Mouse (Mus musculus) embryonic fibroblast, embryonic 13.5 days (primary cell): Measurements from ENCODE around the gene Grb2.

Experiments used
- CTCF ChIP-seq: IDR thresholded peaks from 2 replicates; pipeline ENCODE4 v1.5.1; 2011; ENCODE audit warnings: mild to moderate bottlenecking, control low read depth, low read length, moderate library complexity, borderline replicate concordance; ENCODE audit not compliant: insufficient read depth
- POLR2A ChIP-seq: IDR thresholded peaks from 2 replicates; pipeline ENCODE4 v1.6.1; 2011; ENCODE audit warnings: low read depth, mild to moderate bottlenecking, control low read depth, low read length, moderate library complexity

GRCm38 (mm10) chr11:115639540-115639939, 68.9 kb downstream of the Grb2 start:
- no peak for TF ChIP-seq POLR2A
- TF ChIP-seq CTCF: no peak
